Mouse (Mus musculus): ENCODE measurements around the gene Piezo1.

Piezo1 gene

DNA sequence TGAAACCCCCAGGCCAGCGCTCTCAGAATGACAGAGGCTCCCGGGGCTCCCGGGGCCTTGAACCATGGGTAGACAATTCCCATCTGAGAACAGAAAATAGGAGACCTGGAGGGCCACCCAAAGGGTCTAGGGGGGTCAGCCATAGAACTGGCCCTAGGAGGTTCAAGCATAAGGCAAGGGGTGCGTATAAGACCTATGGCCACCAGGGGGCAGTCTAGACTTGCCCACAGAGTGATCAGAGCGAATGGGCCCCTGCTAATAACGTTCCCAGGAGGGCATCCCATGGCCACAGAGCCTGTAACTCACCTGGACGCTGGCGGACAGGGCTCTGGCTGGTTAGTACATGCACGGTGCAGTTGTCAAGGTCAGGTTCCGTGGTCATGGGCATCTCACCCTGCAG is 50.3 kb downstream of the Piezo1 start:
- peak; percentile 81 for DNase-seq (ENCODE audit: low read depth, low spot score)

DNA sequence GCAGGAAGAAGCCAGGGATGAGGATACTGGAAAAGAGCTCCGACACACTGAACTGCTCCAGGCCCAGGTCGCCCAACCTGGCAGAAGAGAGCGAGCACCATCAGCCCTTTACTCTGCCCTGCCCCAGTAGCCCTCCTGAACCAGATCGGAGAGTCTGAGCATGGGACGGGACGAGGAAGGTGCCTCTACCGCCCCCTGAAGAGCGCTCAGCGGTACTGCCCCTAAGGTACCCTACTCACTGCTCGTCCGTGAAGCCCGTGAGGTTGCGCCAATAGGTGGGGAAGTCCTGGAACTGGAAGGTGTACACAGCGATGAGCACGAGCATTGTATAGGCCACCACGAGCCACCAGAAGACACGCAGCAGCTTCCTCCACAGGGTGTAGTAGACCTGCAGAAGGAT is 53.2 kb downstream of the Piezo1 start:
- DNase-seq (ENCODE audit: low read depth, low spot score), result peak; percentile 76

DNA sequence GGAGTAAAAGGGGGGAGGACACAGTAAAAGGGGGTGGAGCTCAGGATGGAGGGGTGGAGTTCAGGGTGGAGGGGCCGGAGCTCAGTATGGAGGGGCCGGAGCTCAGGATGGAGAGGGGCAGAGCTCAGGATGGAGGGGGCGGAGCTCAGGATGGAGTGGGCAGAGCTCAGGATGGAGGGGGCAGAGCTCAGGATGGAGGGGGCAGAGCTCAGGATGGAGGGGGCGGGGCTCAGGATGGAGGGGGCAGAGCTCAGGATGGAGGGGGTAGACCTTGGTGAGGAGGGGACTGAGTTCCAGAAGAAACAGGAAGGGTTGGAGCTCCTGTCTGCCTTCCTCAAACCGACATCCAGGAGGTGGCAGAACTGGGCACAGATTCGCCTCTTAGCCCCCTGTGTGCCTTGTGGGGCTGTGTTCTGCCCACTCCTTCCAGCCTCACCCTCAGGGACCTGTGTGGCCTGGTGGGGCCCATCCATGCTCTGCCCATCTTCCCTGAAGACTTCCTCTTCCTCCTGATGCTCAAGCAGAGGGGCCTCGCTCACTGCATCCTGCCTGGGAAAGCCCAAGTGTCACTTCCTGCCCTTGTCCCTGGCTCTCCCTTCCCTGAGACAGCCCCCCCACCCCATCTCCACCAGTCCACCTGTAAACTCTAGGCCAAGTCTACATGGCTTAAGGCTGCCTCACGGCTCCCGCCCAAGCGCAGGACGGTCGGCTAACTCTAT is 54.0 kb downstream of the Piezo1 start:
- peak; percentile 72 for DNase-seq (ENCODE audit: low read depth, low spot score)

DNA sequence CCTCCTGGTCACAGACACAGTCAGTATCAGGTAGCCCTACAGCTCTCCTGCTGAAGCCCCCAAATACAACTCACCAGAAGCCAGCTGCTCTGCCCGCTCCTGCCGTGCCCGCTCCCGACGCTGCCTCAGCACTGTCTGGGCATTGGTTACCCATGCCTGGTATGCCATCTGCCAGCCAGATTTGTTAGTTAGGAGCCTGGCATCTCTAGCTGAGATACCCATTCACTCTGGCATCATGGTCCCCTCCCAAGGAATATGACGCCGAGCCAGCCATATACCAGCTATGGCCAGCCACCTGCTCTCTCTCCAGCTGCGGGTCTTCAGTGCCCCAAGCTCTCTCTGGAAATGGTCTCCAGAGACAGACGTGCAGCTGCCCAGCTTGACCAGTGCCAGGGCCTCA is 62.7 kb downstream of the Piezo1 start:
- no peak for DNase-seq (ENCODE audit: low read depth, low spot score)

DNA sequence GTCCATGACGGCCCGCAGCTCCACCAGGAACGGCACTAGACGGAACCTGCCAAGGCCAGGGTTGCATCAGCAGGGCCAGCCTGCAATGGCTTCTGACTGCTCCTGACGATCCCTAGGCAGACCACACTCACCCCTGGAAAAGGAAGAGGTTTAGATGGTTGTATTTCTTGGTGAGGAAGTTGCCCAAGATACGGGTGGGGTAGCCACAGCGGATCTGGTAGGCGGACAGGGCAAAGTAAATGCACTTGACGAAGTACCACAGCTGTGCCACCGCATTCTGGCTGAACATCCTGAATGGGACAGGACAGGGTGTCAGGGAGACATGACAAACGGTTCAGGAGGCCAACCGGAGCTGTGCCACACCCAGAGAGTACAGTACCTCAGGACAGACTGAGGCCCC is 66.3 kb downstream of the Piezo1 start:
- no peak for DNase-seq (ENCODE audit: low read depth, low spot score)

DNA sequence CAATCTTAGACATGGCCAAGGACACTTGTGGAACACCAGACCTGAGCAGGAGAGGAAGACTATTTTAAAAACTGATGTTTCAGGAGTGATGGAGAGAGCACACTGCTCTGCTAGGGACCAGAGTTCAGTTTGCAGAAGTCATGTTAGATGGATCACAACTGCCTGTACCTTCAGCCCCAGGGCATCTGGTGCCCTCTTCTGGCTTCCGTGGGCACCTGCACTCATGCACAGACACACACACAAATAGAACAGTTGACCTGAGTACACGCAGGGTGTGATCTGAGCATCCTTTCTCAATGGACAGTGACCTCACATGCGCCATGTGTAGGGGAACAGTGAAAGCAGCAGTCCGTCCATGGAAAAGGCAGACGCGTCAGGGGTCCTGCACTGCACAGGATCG is 67.3 kb downstream of the Piezo1 start:
- DNase-seq (ENCODE audit: low read depth, low spot score), result peak; percentile 49

DNA sequence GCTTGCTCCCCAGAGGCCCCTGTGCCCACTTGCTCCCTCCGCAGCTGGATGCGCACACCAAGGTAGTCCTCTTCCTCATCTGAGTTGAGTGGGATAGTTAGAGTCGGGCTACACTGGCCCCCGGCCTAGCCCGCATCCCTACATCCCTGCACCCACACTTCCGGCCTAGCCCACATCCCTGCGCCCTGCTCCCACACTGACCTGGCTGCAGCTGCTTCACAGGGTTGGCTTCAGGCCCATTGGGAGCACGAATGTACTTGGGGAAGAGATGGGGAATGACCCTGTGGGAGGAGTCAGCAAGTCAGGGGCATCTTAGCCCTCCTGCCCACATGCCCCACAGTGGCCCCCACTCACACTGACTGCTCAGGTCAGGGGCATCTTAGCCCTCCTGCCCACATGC is 68.7 kb downstream of the Piezo1 start:
- DNase-seq (ENCODE audit: low read depth, low spot score), result no peak

DNA sequence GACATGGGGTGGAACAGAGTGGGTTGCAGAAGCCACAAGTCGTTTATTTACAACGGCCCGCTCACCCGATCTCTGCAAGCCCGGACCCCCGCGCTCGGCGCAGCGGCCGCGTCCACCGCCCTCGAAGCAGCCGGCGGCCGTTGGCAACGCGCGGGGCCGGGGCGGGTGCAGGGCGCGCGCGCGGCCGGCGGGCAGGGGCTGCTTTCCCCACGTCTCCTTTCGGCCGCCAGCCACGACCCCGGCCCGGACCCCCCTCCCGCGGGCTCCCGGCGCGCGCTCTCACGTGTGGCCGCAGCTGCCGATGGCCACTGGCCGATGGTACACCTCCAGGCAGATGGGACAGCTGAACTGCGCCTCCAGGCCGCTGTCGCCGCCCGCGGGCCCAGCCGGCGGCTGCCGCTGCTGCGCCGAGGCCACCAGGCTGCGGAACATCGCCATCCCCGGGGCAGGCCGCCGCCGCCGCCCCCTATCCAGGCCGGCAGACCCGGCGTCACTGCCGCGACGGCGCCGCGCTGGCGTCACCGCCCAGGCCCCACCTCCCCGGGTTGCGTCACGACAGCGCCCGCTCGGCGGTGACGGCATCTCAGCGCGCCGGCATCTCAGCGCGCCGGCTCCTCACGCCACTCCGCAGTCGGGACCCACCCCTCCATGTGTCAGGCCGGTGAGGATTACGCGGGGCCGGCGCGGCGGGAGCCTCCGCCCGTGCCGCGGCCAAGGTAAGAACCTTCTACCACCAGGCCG is 75.4 kb downstream of the Piezo1 start, which contains the start of the genes Rnf166 and Ctu2:
Rnf166 (minus strand) TSS at position 485 of the 741 bp plus-strand sequence.
Ctu2 (plus strand) TSS at position 564 of the 741 bp plus-strand sequence.
- peak; percentile 88 for DNase-seq (ENCODE audit: low read depth, low spot score)

DNA sequence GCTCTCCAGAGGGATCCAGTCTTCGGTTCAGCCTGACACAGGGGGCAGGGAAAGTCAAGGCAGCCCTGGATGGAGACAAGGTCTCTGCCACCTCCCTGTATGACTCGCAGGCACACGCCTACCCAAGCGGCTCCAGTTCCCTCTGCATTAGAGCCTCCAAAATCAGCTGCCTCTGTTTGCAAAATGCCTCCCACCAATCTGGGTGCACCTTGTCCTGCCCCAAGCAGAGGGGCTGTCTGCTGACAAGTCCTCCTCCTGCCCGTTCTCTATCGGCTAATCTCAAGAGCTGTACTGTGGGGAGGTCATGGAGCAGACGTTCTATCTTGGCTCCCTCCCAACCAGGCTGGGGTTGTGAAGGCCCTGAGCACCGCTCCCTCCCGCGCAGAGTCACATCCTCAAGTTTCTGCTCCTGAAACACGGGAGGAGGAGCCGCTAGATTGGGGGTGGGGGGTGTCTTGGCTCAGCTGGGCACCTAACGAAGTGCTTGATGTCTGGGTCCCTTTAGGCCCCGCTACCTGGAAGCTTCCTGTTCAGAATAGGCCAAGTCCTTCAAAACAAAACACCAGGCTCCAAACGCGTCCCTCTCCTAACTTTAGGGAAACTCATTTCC is 76.1 kb downstream of the Piezo1 start:
- DNase-seq (ENCODE audit: low read depth, low spot score), result no peak

DNA sequence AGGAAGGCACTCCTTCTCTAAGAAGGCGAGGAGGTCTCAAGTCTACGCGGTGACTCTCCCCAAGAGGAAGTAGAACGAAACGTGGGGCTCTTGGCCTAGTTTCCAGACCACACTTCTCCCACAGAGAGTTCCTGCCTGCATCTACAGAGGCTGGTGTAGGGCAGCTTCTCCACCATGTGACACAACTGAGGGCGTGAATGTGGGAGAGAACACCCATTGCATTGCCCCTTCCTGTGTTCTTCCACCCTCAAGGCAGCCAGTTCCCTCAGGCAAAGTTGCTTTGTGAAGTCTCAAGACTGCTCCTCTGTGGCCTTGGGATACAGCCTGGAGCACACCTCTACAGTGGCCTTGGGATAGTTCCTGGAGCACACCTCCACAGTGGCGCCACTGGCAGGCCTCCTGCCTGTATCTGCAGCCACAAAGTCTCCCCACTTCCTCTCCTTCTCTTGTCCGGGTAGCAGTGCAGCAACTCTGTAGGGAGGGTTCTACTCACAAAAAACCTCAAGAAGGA is 77.2 kb downstream of the Piezo1 start:
- no peak for DNase-seq (ENCODE audit: low read depth, low spot score)

DNA sequence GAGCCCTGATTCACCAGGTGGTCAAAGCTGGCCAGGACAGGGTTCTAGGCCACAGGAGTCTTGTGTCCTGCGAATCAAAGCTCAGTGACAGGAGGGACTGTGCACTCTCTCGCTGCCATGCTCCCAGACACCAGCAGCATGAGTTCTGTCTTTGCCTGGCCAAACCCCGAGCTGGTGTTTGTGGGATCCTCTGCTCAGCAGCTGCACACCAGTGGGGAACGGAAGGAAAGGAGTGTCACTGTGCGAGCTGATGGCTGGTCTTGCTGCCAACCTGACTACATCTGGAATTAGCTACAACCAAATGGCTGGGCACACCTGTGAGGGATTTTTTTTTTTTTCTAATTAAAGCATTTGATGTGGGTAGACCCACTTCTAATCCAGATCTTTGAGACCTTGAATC is 80.4 kb downstream of the Piezo1 start:
- DNase-seq (ENCODE audit: low read depth, low spot score), result no peak

DNA sequence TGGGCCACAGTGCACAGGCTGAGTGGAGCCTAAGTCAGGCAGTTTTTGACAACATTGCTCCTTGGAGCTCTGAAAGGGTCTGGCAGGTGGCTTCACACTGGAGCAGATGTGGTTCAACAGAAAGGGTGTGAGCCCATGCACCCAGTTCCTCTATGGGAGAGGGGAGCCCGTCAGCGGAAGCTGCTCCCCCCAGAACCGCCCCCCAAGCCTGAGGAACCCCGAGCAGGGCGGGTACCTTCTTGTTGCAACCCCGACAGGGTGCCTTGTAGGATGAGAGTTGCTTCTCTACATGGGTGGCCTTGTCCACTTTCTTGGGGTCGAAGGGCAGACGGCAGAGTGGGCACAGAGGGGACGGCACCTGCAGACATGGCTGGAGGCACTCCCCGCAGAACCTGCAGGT is 81.2 kb downstream of the Piezo1 start:
- DNase-seq (ENCODE audit: low read depth, low spot score), result no peak

DNA sequence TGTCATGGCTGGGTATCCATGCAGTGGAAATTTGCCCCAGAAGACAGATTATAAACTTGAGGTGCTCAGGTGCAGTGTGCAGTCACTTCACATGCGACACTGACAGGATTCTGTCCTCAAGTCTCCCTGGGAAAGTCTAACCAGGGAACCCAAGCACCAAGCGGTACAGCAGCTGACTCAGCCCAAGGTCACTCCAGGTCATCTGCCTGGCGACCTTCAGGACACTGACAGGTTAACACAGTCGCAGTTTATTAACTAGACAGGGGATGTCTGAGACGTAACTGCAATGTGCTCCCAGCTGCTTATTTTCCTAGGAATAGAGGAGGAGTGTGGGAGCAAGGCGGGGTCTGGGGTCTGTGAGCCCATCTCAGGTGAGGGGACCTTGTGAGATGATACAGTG is 81.7 kb downstream of the Piezo1 start:
- no peak for DNase-seq (ENCODE audit: low read depth, low spot score)

DNA sequence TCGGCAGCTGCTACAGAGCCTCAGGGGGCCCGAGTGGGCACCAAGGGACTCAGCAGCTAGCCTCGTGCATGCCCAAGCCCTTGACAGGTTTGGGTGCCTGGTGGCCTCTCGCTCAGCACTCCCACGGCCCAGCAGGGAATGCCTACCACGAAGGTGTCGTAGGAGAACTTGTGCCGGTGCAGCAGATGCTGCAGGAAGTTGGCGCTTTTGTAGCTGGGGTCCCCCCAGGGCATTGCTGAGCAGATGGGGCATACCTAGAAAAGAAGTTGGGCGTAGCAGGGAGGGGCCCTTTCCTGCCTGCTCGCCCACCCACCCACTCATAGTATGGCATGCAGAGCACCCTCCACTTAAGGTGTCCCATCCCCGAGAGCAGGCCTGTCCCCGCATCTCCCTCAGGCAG is 83.3 kb downstream of the Piezo1 start:
- DNase-seq (ENCODE audit: low read depth, low spot score), result no peak

DNA sequence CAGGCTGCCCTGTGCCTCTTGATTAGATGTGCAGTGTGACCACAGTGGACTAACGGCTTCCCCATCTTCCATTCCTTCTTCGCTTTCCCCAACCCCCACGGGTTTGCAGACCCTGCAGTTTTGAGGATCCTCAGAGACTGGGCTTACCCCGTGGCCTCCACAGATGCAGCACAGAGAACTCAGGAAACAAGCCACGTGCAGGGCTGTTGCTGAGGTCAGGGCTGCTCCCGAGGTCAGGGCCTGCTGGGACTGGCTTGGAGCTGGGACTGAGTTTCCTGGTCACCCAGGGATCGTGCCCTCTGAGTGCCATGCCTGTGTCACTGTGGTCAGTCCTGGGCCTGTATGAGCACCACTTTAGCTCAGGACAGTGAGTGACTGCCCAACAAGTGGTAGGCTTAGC is 86.1 kb downstream of the Piezo1 start:
- no peak for DNase-seq (ENCODE audit: low read depth, low spot score)

DNA sequence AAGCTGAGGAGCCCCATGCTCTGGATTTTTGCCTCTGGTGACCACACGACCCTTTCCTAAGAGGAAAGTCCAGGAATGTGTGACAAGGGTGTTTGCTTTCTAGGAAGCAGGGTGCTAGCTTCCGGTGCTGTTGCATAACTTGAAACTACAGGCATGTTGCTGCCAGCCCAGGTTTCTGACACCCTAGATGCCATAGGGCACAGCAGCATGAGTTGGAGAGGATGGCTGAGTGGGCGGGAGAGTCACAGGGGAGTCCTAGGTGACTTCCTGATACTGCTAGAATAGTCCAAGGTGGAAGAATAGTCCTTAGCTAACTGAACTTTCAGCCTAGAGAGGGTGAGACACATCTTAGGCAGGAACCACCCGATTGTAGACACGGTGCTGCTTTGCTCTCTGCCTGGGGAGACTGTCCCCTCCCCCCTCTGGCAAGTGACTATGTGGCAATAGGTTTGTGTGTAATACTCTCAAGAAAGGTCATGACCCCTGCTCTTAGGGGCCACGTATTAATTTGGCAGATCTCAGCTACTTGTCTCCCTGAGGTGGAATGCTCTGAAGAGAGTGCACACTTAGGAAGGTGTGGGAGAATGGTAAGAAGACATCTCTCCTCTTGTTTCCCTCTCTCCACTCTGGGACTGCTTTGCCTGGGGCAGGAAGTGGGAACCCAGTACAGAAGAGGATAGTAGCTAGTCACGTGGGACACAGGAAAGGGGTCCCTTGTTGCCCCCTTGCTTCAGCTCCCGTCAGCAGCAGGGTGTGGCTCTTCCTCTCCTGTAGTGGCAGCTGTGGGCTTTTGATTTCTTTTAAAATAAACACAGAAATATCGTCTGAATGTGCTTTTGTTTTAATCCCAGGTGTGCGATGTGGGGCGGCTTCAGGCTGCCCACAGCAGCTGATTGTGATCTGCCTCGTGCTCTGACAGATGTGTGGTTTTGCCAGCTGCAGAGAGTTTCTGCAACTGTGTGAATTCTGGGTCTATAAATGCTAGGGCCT is 87.2 kb downstream of the Piezo1 start:
- no peak for DNase-seq (ENCODE audit: low read depth, low spot score)

DNA sequence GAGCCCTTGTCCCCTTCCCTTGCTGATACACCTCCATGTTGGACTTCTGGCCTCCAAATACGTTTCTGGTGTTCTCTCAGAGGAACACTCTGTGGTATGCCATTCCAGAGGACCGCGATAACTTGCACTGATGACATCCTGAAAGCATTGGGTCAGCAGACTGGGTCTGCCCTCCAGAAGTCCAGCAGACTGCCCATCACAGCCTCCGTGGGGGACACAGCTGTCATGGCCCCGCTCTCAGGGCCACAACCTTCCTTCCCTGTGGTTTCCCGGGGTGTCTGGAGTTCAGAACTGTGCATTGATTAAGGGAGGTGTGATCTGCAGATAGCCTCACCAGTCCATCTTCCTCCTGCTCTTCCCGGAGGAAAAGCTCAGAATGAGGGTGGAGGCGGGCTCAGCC is 88.6 kb downstream of the Piezo1 start:
- no peak for DNase-seq (ENCODE audit: low read depth, low spot score)

DNA sequence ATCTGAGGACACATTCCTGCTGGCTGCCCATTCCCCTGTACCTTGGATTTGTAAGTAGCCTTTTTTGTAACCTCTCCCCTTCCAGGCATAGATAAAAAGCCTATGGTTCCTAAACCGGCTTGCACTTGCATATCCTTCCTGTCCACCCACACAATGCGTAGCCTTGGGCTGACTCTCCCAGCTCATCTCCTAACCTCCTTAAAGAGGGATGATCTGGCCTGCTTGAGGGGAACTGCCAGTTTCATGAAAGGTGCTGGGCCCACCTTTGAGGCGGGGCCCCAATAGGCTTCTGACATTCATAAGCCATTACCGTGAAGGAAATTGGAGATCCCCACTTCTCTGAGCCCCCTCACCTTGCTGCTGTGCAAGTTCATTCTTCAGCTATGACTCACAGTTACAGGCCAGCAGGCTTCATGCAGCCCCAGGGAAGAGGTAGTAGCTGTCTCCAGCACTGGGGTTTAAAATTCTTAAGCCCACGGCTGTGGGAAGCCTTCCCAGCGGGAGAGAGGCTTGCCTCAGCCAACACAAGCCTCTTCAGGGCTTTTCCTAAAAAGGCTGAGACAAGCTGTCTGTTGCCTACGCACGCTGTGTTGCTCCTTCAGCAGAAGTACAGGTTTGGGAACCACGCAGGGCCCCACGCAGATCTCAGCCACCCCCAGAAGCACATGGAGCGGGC is 89.5 kb downstream of the Piezo1 start:
- DNase-seq (ENCODE audit: low read depth, low spot score), result peak; percentile 77

DNA sequence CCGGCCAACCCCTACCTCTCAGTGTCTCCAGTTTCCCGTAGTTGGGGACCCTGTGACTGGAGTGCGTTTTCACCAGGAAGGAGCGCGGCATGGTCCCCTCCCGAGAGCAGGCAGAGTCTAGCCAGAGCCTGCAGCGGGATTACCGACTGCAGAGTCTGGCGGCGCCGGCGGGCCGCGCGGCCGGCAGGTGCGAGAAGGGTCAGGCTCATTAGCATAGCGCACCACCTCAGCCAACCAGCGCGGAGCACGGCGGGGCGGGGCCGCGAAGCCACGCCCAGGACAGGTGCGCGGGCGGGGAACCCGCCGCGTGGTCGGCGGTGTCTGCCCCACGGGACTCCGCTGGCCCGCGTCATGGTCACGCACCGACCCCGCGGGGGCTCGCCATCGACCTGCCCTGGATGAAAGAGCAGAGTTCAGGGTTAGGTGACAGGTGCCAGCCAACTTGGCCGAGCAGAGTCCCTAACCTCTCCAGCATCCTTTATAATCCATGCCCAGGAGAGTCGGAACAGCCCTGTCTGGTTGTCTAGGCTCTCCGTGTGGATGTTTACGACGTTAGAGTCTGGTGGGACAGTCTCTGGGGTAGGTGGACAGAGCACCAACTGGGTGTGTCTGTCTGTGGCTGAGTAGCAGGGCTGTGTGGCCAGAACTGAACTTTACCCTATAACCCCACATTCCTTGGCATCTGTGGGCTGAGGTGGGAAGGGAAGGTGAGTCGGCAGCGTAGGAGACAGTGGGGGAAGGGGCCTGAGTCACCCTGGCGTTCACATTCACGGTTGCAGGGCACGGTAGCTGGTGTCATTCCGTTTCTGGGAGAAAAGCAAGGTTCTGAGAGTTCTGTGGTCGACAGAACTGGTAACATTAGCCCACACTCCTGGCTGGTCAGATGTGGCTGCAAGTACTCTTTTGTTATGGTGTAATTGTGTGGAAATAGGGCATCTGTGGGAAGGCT is 90.3 kb downstream of the Piezo1 start, which contains the start of gene Snai3:
Snai3 (minus strand) TSS at position 210 of the 949 bp plus-strand sequence.
- peak; percentile 76 for DNase-seq (ENCODE audit: low read depth, low spot score)

Data from R1 (cell line).